Mouse (Mus musculus) midbrain, embryonic 15.5 days (tissue): ENCODE results near the gene Mcl1. TPM values are rescaled to one million over a fixed set of nuclear protein-coding genes. Genes with fewer than 3 reads are reported as not detected.

ENCODE experiments used
- ATAC-seq: fragments of 200-750 bp; cut with Nextera tagmentation; replicated peaks from 2 replicates; pipeline ENCODE4 v1.8.0; 2017; ENCODE audit warnings: moderate TSS enrichment
- H3K27ac ChIP-seq: fragments of 300-500 bp; sonication (generic); 2 replicates; pipeline ENCODE4 v1.5.1; 2015; ENCODE audit warnings: mild to moderate bottlenecking, inconsistent platforms
- H3K27me3 ChIP-seq: fragments of 300-500 bp; sonication (generic); replicated peaks from 2 replicates; pipeline ENCODE4 v1.6.1; 2015; ENCODE audit warnings: inconsistent platforms
- H3K36me3 ChIP-seq: fragments of 300-500 bp; sonication (generic); replicated peaks from 2 replicates; pipeline ENCODE4 v1.6.1; 2015; ENCODE audit warnings: inconsistent platforms
- H3K4me1 ChIP-seq: fragments of 300-500 bp; sonication (generic); 2 replicates; pipeline ENCODE4 v1.6.1; 2015; ENCODE audit warnings: inconsistent platforms
- H3K4me2 ChIP-seq: fragments of 300-500 bp; sonication (generic); 2 replicates; pipeline ENCODE4 v1.6.1; 2015; ENCODE audit warnings: inconsistent platforms, mild to moderate bottlenecking, moderate library complexity
- H3K4me3 ChIP-seq: fragments of 300-500 bp; sonication (generic); 2 replicates; pipeline ENCODE4 v1.5.1; 2015; ENCODE audit warnings: mild to moderate bottlenecking, inconsistent platforms
- H3K9ac ChIP-seq: fragments of 300-500 bp; sonication (generic); 2 replicates; pipeline ENCODE4 v1.6.1; 2015; ENCODE audit warnings: mild to moderate bottlenecking, inconsistent platforms
- H3K9me3 ChIP-seq: fragments of 300-500 bp; sonication (generic); 2 replicates; pipeline ENCODE4 v1.6.1; 2016; ENCODE audit warnings: inconsistent platforms
- WGBS: fragments of 180-500 bp; shearing (Covaris S2); methylation state at CpG from one replicate; pipeline ENCODE4 v1.1.7; 2015; ENCODE audit warnings: mixed read lengths; 5-methylcytosine and 5-hydroxymethylcytosine counted together
- polyA plus RNA-seq: library from polyadenylated mRNA; unstranded; fragments of >200 nt; fragmentation: Nextera tagmentation; extraction: Ambion mirVana; gene quantifications from 2 replicates; pipeline ENCODE4 v1.2.1, GENCODE M21; 2015

Mcl1 gene
- polyA plus RNA-seq, 1 experiment from 2014 or later: 47.8 TPM

DNA sequence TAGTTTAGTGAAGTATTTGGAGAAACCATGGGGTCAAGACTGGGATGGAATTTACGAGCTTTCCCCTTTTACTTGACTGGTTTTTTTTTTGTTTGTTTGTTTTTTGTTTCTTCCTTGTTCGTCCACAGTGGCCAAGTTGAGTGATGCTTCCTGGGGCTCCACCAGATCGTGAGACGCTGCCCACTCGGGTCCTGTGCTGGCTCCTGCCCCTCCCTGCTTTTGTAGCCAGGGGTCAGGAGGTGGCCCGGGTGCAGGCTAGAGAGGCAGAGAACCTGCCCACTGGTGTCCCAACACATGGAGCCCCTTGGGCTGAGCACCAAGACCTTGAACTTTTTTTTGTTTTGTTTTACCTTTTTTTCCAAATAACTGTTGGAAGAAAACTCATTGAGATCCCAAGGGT, 27.3 kb upstream of the Mcl1 start:
- peaks cover 59% of the 10 kb centered on the region for H3K36me3 ChIP-seq

GRCm38 (mm10) chr3:95632648-95633588, 25.7 kb upstream of the Mcl1 start:
- WGBS: 79% methylated on average over 12 of the region's 12 CpGs
- H3K36me3 ChIP-seq: peaks cover 66% of the 10 kb centered on the region
- H3K4me1 ChIP-seq: peaks cover 3% of the 10 kb centered on the region; the same call in 1 of the 2 replicates
- no peaks in the 10 kb centered on the region for H3K9me3 ChIP-seq
- ATAC-seq: no peak
- no peaks in the 10 kb centered on the region for H3K27me3 ChIP-seq
- H3K4me3 ChIP-seq: no peak overlapping the region
- no peak overlapping the region for H3K4me2 ChIP-seq
- H3K9ac ChIP-seq: no peak overlapping the region
- H3K27ac ChIP-seq: no peak overlapping the region

More for the DNA sequence above, 27.3 kb upstream of the Mcl1 start:
- no peak for ATAC-seq
- H3K27ac ChIP-seq: no peak overlapping the region
- H3K27me3 ChIP-seq: no peaks in the 10 kb centered on the region
- WGBS: 88% methylated on average over 6 of the region's 6 CpGs
- no peak overlapping the region for H3K4me3 ChIP-seq
- H3K4me2 ChIP-seq: no peak overlapping the region
- H3K9me3 ChIP-seq: no peaks in the 10 kb centered on the region
- peaks cover 19% of the 10 kb centered on the region for H3K4me1 ChIP-seq
- H3K9ac ChIP-seq: no peak overlapping the region

GRCm38 (mm10) chr3:95635636-95636035, 23.0 kb upstream of the Mcl1 start:
- 0 out of 2 replicates have a peak, but pooled peaks cover 3% of the 10 kb centered on the region for H3K4me1 ChIP-seq
- H3K27me3 ChIP-seq: no peaks in the 10 kb centered on the region
- no peaks in the 10 kb centered on the region for H3K9me3 ChIP-seq
- WGBS: 80% methylated on average over 4 of the region's 4 CpGs
- H3K4me2 ChIP-seq: no peak overlapping the region
- H3K36me3 ChIP-seq: peaks cover 42% of the 10 kb centered on the region; the same call in 1 of the 2 replicates
- ATAC-seq: no peak
- no peak overlapping the region for H3K9ac ChIP-seq
- no peak overlapping the region for H3K27ac ChIP-seq
- no peak overlapping the region for H3K4me3 ChIP-seq

DNA sequence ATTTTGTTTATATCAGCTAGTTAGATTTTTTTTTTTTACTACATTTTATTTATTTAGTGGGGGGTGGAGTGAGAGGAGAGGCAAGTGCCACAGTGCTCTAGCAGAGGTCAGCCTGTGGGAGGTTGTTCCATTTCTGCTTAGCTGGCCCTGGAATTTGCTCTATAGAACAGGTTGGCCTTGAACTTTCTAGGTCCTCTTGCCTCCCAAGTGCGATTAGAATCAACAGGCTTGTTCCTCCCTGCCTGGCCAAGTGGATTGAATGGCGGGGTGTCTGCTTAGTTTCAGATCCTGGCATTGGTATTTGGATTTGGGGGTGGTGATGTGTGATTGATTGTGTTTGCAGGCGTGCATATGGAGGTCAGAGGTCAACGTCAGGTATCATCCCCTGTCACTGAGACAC, 22.5 kb upstream of the Mcl1 start:
- ATAC-seq: no peak
- Histone ChIP-seq H3K4me1 (0 out of 2 replicates have a peak, but pooled peaks cover 3% of the 10 kb centered on the region), H3K27ac (no peak overlapping the region), H3K4me2 (no peak overlapping the region), H3K9me3 (no peaks in the 10 kb centered on the region), H3K27me3 (no peaks in the 10 kb centered on the region), H3K36me3 (peaks cover 38% of the 10 kb centered on the region; the same call in 1 of the 2 replicates), H3K9ac (no peak overlapping the region), H3K4me3 (no peak overlapping the region)
- WGBS: 91% methylated on average over 4 of the region's 4 CpGs

- H3K27ac ChIP-seq: no peak overlapping the region
- no peaks in the 10 kb centered on the region for H3K9me3 ChIP-seq
- WGBS: 84% methylated on average over 1 of the region's 1 CpGs
- H3K27me3 ChIP-seq: no peaks in the 10 kb centered on the region
- H3K4me2 ChIP-seq: no peak overlapping the region
- H3K4me1 ChIP-seq: no peaks in the 10 kb centered on the region
- no peak for ATAC-seq
- H3K36me3 ChIP-seq: 0 out of 2 replicates have a peak, but pooled peaks cover 15% of the 10 kb centered on the region
- no peak overlapping the region for H3K4me3 ChIP-seq
- no peak overlapping the region for H3K9ac ChIP-seq
Observed at GRCm38 (mm10) chr3:95639694-95640093, 18.9 kb upstream of the Mcl1 start.

- H3K27ac ChIP-seq: no peak overlapping the region
- H3K4me3 ChIP-seq: no peak overlapping the region
- H3K27me3 ChIP-seq: no peaks in the 10 kb centered on the region
- no peaks in the 10 kb centered on the region for H3K36me3 ChIP-seq
- H3K9ac ChIP-seq: no peak overlapping the region
- no peak overlapping the region for H3K4me2 ChIP-seq
- H3K4me1 ChIP-seq: no peaks in the 10 kb centered on the region
- 91% methylated on average over 7 of the region's 7 CpGs for WGBS
- ATAC-seq: no peak
- no peaks in the 10 kb centered on the region for H3K9me3 ChIP-seq
Observed at GRCm38 (mm10) chr3:95643097-95643496, 15.5 kb upstream of the Mcl1 start.

DNA sequence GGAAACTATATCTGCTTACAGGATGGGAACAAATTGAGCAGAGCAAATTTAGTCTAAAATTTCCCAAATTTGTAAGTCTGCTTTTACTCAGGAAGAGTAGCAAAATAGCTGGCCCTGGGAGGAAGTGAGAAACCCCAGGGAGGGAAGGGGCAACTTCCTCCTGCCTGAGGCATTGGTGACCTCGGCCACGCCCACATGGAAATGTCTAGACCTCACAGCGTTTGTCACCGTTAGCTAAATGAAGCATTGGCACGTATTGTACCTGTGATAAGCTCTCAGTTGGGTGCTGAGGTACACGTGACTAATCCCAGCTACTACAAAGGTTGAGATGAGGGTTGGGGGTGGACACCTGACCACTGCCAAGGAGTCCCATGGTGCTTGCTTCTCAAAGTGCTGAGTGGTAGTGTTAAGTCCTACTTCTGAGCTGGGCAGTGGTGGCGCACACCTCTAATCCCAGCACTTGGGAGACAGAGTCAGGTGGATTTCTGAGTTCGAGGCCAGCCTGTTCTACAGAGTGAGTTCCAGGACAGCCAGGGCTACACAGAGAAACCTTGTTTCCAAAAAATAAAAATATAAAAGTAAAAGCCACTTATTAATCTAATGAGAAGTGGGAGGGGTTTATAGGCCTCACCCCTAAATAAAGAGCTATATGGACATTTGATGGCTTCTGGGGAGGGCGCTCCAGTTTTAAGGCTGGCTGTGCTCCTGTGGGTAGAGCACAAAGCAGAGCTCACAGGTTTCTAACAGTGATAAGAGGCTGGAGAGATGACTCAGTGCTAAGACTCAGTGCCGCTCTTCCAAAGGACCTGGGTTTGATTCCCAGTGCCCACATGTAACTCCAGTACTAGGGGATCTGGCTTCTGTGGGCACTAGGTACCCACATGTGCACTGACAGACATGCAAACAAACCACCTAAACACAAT, 13.0 kb upstream of the Mcl1 start:
- WGBS: 69% methylated on average over 10 of the region's 10 CpGs
- no peaks in the 10 kb centered on the region for H3K9me3 ChIP-seq
- H3K4me1 ChIP-seq: no peaks in the 10 kb centered on the region
- no peak overlapping the region for H3K9ac ChIP-seq
- H3K27ac ChIP-seq: no peak overlapping the region
- H3K4me2 ChIP-seq: no peak overlapping the region
- H3K27me3 ChIP-seq: no peaks in the 10 kb centered on the region
- no peaks in the 10 kb centered on the region for H3K36me3 ChIP-seq
- no peak overlapping the region for H3K4me3 ChIP-seq
- no peak for ATAC-seq

GRCm38 (mm10) chr3:95648016-95648415, 10.6 kb upstream of the Mcl1 start:
- Histone ChIP-seq H3K4me2 (no peak overlapping the region), H3K4me3 (no peak overlapping the region), H3K4me1 (no peaks in the 10 kb centered on the region), H3K36me3 (no peaks in the 10 kb centered on the region), H3K9ac (no peak overlapping the region), H3K9me3 (no peaks in the 10 kb centered on the region), H3K27ac (no peak overlapping the region), H3K27me3 (no peaks in the 10 kb centered on the region)
- no peak for ATAC-seq
- WGBS: 95% methylated on average over 5 of the region's 5 CpGs

GRCm38 (mm10) chr3:95650276-95651032, 8.1 kb upstream of the Mcl1 start:
- WGBS: 83% methylated on average over 6 of the region's 6 CpGs
- Histone ChIP-seq H3K4me1 (peaks cover 7% of the 10 kb centered on the region; the same call in 1 of the 2 replicates), H3K9me3 (no peaks in the 10 kb centered on the region), H3K4me3 (no peak overlapping the region), H3K4me2 (no peak overlapping the region), H3K36me3 (no peaks in the 10 kb centered on the region), H3K9ac (no peak overlapping the region), H3K27ac (no peak overlapping the region), H3K27me3 (no peaks in the 10 kb centered on the region)
- no peak for ATAC-seq

DNA sequence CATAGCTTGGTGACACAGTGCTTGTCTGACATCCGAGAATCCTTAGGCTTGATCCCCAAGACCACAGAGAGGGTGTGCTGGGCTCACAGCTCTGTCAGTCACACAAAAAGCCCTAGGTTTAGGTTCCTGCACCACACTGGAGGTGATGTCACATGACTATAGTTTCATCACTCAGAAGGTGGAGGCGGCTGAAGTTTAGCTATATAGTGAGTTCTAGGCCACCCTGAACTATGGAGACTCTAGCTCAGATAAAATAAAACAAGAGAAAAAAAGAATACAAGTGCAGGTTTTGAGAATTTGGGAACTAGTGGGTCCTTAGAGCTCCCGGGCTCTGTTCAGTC, 7.6 kb upstream of the Mcl1 start:
- Histone ChIP-seq H3K4me2 (no peak overlapping the region), H3K4me3 (no peak overlapping the region), H3K27me3 (no peaks in the 10 kb centered on the region), H3K27ac (no peak overlapping the region), H3K9me3 (no peaks in the 10 kb centered on the region), H3K36me3 (no peaks in the 10 kb centered on the region), H3K4me1 (peaks cover 7% of the 10 kb centered on the region; the same call in 1 of the 2 replicates), H3K9ac (no peak overlapping the region)
- WGBS: 84% methylated on average over 3 of the region's 3 CpGs
- no peak for ATAC-seq

DNA sequence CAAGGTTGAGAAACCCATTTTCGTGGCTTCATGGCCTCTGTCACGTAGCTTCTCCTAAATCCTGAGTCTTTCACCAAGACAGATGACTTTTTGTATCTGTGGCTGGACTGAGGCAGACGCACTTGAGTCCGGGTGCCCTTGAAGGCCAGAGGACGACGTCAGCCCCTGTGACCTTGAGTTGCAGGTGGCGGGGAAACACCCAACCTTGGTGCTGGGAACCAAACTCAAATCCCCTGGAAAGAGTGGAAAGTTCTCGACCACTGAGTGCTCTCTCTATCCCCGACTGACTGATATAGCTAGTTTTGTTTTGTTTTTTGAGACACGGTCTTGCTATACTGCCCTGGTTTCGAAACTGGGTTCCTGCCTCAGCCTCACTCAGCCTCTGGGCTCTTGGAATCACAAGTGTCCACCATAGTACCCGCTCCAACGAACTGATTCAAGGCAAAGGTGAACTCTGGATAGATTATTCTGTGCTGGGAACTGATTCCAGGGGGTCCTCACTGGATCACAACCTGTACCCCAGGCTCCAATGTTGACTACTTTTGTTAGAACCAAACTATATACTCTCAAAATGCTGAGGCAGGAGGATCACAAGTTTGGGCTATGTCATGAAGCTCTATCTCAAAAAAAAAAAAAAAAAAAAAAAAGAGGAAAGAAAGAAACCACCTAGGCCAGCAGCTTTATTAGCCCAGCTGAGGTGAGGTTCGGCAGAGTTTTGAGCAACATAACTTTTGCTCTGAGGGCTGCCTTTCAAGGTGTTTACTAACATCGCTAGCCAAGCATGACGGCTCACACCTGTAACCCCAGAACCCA, 7.0 kb upstream of the Mcl1 start:
- H3K9me3 ChIP-seq: no peaks in the 10 kb centered on the region
- no peak for ATAC-seq
- H3K4me1 ChIP-seq: peaks cover 7% of the 10 kb centered on the region; the same call in 1 of the 2 replicates
- H3K9ac ChIP-seq: no peak overlapping the region
- WGBS: 92% methylated on average over 16 of the region's 16 CpGs
- no peak overlapping the region for H3K4me2 ChIP-seq
- no peak overlapping the region for H3K27ac ChIP-seq
- H3K36me3 ChIP-seq: no peaks in the 10 kb centered on the region
- no peak overlapping the region for H3K4me3 ChIP-seq
- H3K27me3 ChIP-seq: no peaks in the 10 kb centered on the region
